Mouse (Mus musculus) heart, adult 10 weeks (tissue): Measurements from ENCODE around the gene Gm2696. TPM values are rescaled to one million over a fixed set of nuclear protein-coding genes. Genes with fewer than 3 reads are reported as not detected.

Experiments used
- polyA plus RNA-seq: library from polyadenylated mRNA; stranded (reverse); fragments of 350-450 nt; fragmentation: Illumina TruSeq; extraction: RNeasy Lipid Tissue Mini Kit (QIAGEN cat#74804); gene quantifications from one replicate; pipeline ENCODE4 v1.2.3, GENCODE M21; 2014; ENCODE audit warnings: low read depth, low replicate concordance

Gene Gm2696
- not detected for polyA plus RNA-seq

GRCm38 (mm10) chr10:77814382-77814781 is at the start of gene Gm2696:
Gene Gm2696 (plus strand): TSS chr10:77814682.

GRCm38 (mm10) chr10:77771225-77771624 is 43.3 kb upstream of the Gm2696 start, which contains the start of gene Gm3238:
Gene Gm3238 (minus strand): TSS chr10:77771325.

GRCm38 (mm10) chr10:77776844-77777243 is 37.6 kb upstream of the Gm2696 start, which contains the start of gene Gm7138:
Gene Gm7138 (minus strand): TSS chr10:77776944.

GRCm38 (mm10) chr10:77782442-77782841 is 32.0 kb upstream of the Gm2696 start, which contains the start of gene Gm3250:
Gene Gm3250 (minus strand): TSS chr10:77782542.

GRCm38 (mm10) chr10:77787876-77788275 is 26.6 kb upstream of the Gm2696 start, which contains the start of gene Gm7137:
Gene Gm7137 (minus strand): TSS chr10:77788200.

GRCm38 (mm10) chr10:77794976-77795375 is 19.5 kb upstream of the Gm2696 start, which contains the start of gene Gm9639:
Gene Gm9639 (minus strand): TSS chr10:77795076.

GRCm38 (mm10) chr10:77798921-77799508 is 15.5 kb upstream of the Gm2696 start, which contains the start of gene Gm19668:
Gene Gm19668 (minus strand): TSS chr10:77799133.

GRCm38 (mm10) chr10:77811743-77812142 is 2.7 kb upstream of the Gm2696 start, which contains the start of gene Gm9507:
Gene Gm9507 (minus strand): TSS chr10:77811843.

GRCm38 (mm10) chr10:77826951-77827350 is 12.5 kb downstream of the Gm2696 start, which contains the start of gene Krtap10-4:
Gene Krtap10-4 (minus strand): TSS chr10:77827095.

GRCm38 (mm10) chr10:77835647-77836046 is 21.2 kb downstream of the Gm2696 start, which contains the start of gene Krtap10-10:
Gene Krtap10-10 (plus strand): TSS chr10:77835947.

GRCm38 (mm10) chr10:77846503-77846902 is 32.0 kb downstream of the Gm2696 start, which contains the start of gene Gm36176:
Gene Gm36176 (plus strand): TSS chr10:77846803.

GRCm38 (mm10) chr10:77852559-77852958 is 38.1 kb downstream of the Gm2696 start, which contains the start of gene Gm10318:
Gene Gm10318 (plus strand): TSS chr10:77852859.

GRCm38 (mm10) chr10:77861675-77862074 is 47.2 kb downstream of the Gm2696 start, which contains the start of gene Gm3285:
Gene Gm3285 (plus strand): TSS chr10:77861975.

Other genes with a start within 250 kb of the Gm2696 start
- 132 TPM for gene Pttg1ip, start 233.0 kb upstream of the Gm2696 start, polyA plus RNA-seq
- gene Sumo3, start 208.6 kb upstream of the Gm2696 start, polyA plus RNA-seq: 87.1 TPM
- gene Gm49325, start 208.5 kb upstream of the Gm2696 start, polyA plus RNA-seq: not detected
- gene Ube2g2, start 192.4 kb upstream of the Gm2696 start, polyA plus RNA-seq: 65.2 TPM
- gene Tspear, start 128.1 kb upstream of the Gm2696 start, polyA plus RNA-seq: not detected
- gene Gm19402, start 123.9 kb upstream of the Gm2696 start, polyA plus RNA-seq: not detected
- gene Gm9508, start 117.4 kb upstream of the Gm2696 start, polyA plus RNA-seq: not detected
- not detected for gene Gm10272, start 108.1 kb upstream of the Gm2696 start, polyA plus RNA-seq
- not detected for gene Gm10024, start 103.2 kb upstream of the Gm2696 start, polyA plus RNA-seq
- not detected for gene Gm10142, start 98.9 kb upstream of the Gm2696 start, polyA plus RNA-seq
- not detected for gene Krtap12-1, start 94.1 kb upstream of the Gm2696 start, polyA plus RNA-seq
- not detected for gene Gm10100, start 88.2 kb upstream of the Gm2696 start, polyA plus RNA-seq
- gene Gm18596, start 72.0 kb upstream of the Gm2696 start, polyA plus RNA-seq: not detected
- not detected for gene Gm9736, start 63.3 kb upstream of the Gm2696 start, polyA plus RNA-seq
- not detected for gene Gm3233, start 55.0 kb upstream of the Gm2696 start, polyA plus RNA-seq
- gene Gm3238, start 43.4 kb upstream of the Gm2696 start, polyA plus RNA-seq: not detected
- gene Gm7138, start 37.7 kb upstream of the Gm2696 start, polyA plus RNA-seq: not detected
- not detected for gene Gm3250, start 32.1 kb upstream of the Gm2696 start, polyA plus RNA-seq
- not detected for gene Gm7137, start 26.5 kb upstream of the Gm2696 start, polyA plus RNA-seq
- not detected for gene Gm9639, start 19.6 kb upstream of the Gm2696 start, polyA plus RNA-seq
- gene Gm19668, start 15.5 kb upstream of the Gm2696 start, polyA plus RNA-seq: not detected
- gene Gm9507, start 2.8 kb upstream of the Gm2696 start, polyA plus RNA-seq: not detected
- gene Krtap10-4, start 12.4 kb downstream of the Gm2696 start, polyA plus RNA-seq: not detected
- gene Krtap10-10, start 21.3 kb downstream of the Gm2696 start, polyA plus RNA-seq: not detected
- gene Gm36176, start 32.1 kb downstream of the Gm2696 start, polyA plus RNA-seq: not detected
- gene Gm10318, start 38.2 kb downstream of the Gm2696 start, polyA plus RNA-seq: not detected
- gene Gm3285, start 47.3 kb downstream of the Gm2696 start, polyA plus RNA-seq: not detected
- gene Lrrc3, start 87.9 kb downstream of the Gm2696 start, polyA plus RNA-seq: 0.13 TPM
- gene Trpm2, start 155.9 kb downstream of the Gm2696 start, polyA plus RNA-seq: 0.55 TPM
- gene 1810043G02Rik, start 163.8 kb downstream of the Gm2696 start, polyA plus RNA-seq: 14.6 TPM
- 73.9 TPM for gene Pfkl, start 195.4 kb downstream of the Gm2696 start, polyA plus RNA-seq
- not detected for gene Dnmt3l, start 227.3 kb downstream of the Gm2696 start, polyA plus RNA-seq
- not detected for gene Aire, start 228.9 kb downstream of the Gm2696 start, polyA plus RNA-seq